Mouse (Mus musculus) ES-Bruce4 (cell line): ENCODE results near the gene Pop7.

Experiments used
- CTCF ChIP-seq: IDR thresholded peaks from one replicate; pipeline ENCODE4 v1.8.1; 2011; ENCODE audit warnings: low read depth, low read length
- POLR2A ChIP-seq: IDR thresholded peaks from one replicate; pipeline ENCODE4 v1.8.1; 2011; ENCODE audit warnings: low read length; ENCODE audit not compliant: insufficient read depth

DNA sequence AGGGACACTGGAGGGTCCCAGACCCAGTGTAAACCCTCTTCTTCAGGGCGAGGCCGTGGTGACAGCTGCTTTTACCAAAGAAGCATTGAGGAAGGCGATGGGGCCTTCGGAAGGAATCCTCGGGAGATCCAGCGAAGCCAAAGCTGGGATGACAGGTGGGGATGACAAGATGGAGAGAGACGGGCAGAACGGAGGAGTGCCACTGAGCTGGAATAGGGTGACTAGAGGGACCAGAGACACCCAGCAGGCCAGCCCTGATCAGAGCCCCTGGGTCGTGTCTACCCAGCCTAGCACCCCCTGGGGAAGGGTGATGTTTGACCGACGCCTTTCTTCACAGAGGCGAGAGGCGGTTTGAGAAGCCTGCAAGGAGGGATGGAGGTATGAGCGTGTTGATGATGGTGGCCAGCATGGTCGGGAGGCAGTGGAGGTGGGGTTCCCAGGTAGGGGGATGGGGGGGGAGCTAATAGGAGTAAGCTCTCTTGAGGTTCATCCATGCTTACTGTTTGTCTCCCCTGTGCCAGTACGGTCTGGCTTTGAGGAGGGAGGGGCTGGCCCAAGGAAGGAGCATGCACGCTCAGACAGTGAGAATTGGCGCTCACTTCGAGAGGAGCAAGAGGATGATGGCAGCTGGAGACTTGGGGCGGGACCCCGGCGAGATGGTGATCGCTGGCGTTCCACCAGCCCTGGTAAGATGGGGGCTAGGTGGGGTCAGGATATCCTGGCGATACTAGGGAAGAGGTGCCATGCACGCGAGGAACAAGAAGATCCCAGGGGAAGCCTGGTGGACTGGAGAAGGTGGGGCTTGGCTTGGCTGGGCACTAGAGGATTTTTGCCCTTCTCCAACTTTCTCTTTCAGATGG, 17.6 kb upstream of the Pop7 start:
- no peak for TF ChIP-seq CTCF
- TF ChIP-seq POLR2A = no peak
